Mouse (Mus musculus) testis, adult 2 months (tissue): Measurements from ENCODE around the gene Kif3b.

ENCODE experiments used
- CTCF ChIP-seq: fragments of 200-500 bp; IDR thresholded peaks from 2 replicates; pipeline ENCODE4 v1.5.1; 2012; ENCODE audit warnings: low read depth, mild to moderate bottlenecking, inconsistent platforms, low read length, moderate library complexity; ENCODE audit not compliant: control insufficient read depth, insufficient read depth, insufficient replicate concordance
- POLR2A ChIP-seq: fragments of 200-500 bp; IDR thresholded peaks from 2 replicates; pipeline ENCODE4 v1.6.1; 2012; ENCODE audit warnings: low read depth, mild to moderate bottlenecking, inconsistent platforms, low read length, moderate library complexity; ENCODE audit not compliant: control insufficient read depth

DNA sequence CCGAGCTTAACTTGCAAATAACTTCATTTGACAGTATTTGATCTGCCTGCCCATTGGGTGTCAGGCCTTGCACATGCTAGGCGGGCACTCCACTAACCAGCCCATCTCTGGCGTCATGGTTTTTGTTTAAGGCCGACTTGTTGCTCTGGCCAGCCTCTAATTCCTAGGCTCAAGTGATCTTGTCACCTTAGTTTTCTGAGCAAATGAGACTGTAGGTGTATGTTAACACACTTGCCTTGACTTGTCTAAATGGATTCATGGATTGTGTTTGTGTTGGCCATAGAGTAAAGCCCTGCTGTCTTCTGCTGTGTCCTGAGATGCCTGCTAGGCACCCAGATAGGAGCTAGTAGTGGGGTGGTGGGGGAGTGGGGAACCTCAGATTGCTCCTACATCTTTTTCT, 4.0 kb downstream of the Kif3b start:
- TF ChIP-seq CTCF (no peak), POLR2A (no peak)
